Mouse (Mus musculus) midbrain, embryonic 13.5 days (tissue): ENCODE data around the gene Spats2. TPM values are rescaled to one million over a fixed set of nuclear protein-coding genes. Genes with fewer than 3 reads are reported as not detected.

Experiments used
- ATAC-seq: fragments of 200-750 bp; cut with Nextera tagmentation; 2 replicates; pipeline ENCODE4 v1.8.0; 2017; ENCODE audit warnings: mild to moderate bottlenecking, moderate TSS enrichment, moderate library complexity
- H3K27ac ChIP-seq: fragments of 300-500 bp; sonication (generic); 2 replicates; pipeline ENCODE4 v1.5.1; 2015; ENCODE audit warnings: inconsistent platforms, mild to moderate bottlenecking, moderate library complexity
- H3K27me3 ChIP-seq: fragments of 300-500 bp; sonication (generic); 2 replicates; pipeline ENCODE4 v1.6.1; 2015; ENCODE audit warnings: mild to moderate bottlenecking, inconsistent platforms
- H3K36me3 ChIP-seq: fragments of 300-500 bp; sonication (generic); 2 replicates; pipeline ENCODE4 v1.6.1; 2015; ENCODE audit warnings: mild to moderate bottlenecking, inconsistent platforms
- H3K4me1 ChIP-seq: fragments of 300-500 bp; sonication (generic); replicated peaks from 2 replicates; pipeline ENCODE4 v1.6.1; 2015; ENCODE audit warnings: inconsistent platforms
- H3K4me2 ChIP-seq: fragments of 300-500 bp; sonication (generic); replicated peaks from 2 replicates; pipeline ENCODE4 v1.6.1; 2015; ENCODE audit warnings: moderate library complexity, mild to moderate bottlenecking, inconsistent platforms
- H3K4me3 ChIP-seq: fragments of 300-500 bp; sonication (generic); replicated peaks from 2 replicates; pipeline ENCODE4 v1.5.1; 2015; ENCODE audit warnings: mild to moderate bottlenecking, inconsistent platforms
- H3K9ac ChIP-seq: fragments of 300-500 bp; sonication (generic); replicated peaks from 2 replicates; pipeline ENCODE4 v1.6.1; 2015; ENCODE audit warnings: mild to moderate bottlenecking, inconsistent platforms
- H3K9me3 ChIP-seq: fragments of 300-500 bp; sonication (generic); 2 replicates; pipeline ENCODE4 v1.6.1; 2016; ENCODE audit warnings: mild to moderate bottlenecking, inconsistent platforms
- WGBS: fragments of 180-500 bp; shearing (Covaris S2); methylation state at CpG from one replicate; pipeline ENCODE4 v1.1.7; 2015; 5-methylcytosine and 5-hydroxymethylcytosine counted together
- polyA plus RNA-seq: library from polyadenylated mRNA; unstranded; fragments of >200 nt; fragmentation: Nextera tagmentation; extraction: Ambion mirVana; gene quantifications from 2 replicates; pipeline ENCODE4 v1.2.1, GENCODE M21; 2015

The Spats2 gene
- polyA plus RNA-seq, 1 experiment from 2014 or later, result 45.7 TPM

DNA sequence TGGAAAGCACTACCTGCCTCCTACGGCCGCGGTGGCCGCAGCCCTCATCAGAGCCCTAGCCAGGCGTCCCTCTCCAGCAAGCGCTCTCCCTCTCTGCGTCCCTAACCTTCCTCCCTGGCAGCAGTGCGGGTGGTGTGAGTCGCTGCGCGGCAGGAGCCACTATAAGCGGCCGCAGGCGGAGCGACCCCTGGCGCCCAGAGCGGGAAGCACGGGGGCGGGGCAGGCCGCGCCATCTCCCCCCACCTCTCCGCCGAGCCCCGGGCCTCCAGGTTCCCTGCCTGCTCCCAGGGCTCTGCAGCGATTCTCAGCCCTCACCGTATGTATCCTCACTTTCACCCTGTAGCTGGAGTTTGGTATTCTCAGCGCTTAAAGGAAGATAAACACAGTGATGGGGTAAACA, 37.4 kb upstream of the Spats2 start:
- Histone ChIP-seq H3K4me3 (peak overlapping the region; percentile 36), H3K27me3 (peaks cover 83% of the 10 kb centered on the region), H3K4me2 (peak overlapping the region; percentile 47), H3K4me1 (peaks cover 51% of the 10 kb centered on the region), H3K9me3 (no peaks in the 10 kb centered on the region), H3K27ac (peak overlapping the region; percentile 39), H3K36me3 (no peaks in the 10 kb centered on the region), H3K9ac (peak overlapping the region; percentile 57)
- ATAC-seq, result peak; percentile 63; the same call in 1 of the 2 replicates
- WGBS, result 0% methylated on average over 27 of the region's 27 CpGs

DNA sequence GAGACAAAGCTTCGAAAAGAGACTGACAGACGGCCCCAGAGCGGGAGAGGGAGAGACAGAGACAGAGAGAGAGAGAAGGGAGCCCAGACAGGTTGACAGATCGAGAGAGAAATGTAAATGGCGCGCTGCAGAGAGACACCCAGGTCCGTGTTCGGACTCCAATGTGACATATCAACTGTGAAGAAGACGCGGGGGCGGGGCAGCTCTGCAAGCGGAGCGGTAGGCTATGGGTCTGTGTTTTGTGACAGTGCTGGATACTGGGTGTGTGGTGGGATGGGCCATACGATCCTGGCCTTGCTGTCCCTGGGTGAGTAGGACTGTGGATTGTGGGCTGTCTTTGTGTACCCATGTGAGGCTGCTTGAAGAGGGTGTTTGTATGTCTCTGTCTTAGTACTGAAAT, 36.6 kb upstream of the Spats2 start:
- no peaks in the 10 kb centered on the region for H3K36me3 ChIP-seq
- peak overlapping the region; percentile 76 for H3K27ac ChIP-seq
- H3K9me3 ChIP-seq, result no peaks in the 10 kb centered on the region
- H3K9ac ChIP-seq, result peak overlapping the region; percentile 33
- peaks cover 80% of the 10 kb centered on the region for H3K27me3 ChIP-seq
- WGBS, result 8% methylated on average over 14 of the region's 14 CpGs
- no peak overlapping the region for H3K4me3 ChIP-seq
- H3K4me1 ChIP-seq, result peaks cover 57% of the 10 kb centered on the region
- ATAC-seq, result no peak
- H3K4me2 ChIP-seq, result peak overlapping the region; percentile 47

GRCm38 (mm10) chr15:99092870-99093269, 32.8 kb upstream of the Spats2 start, which contains the start of gene Dnajc22:
Gene Dnajc22, plus strand, starts transcription at chr15:99093170.
- H3K27ac ChIP-seq, result peak within 1 kb of the TSS; percentile 77

GRCm38 (mm10) chr15:99093291-99094258, 32.1 kb upstream of the Spats2 start:
- H3K27ac ChIP-seq, result peak overlapping the region; percentile 77
- peak; percentile 57 for ATAC-seq
- peaks cover 75% of the 10 kb centered on the region for H3K27me3 ChIP-seq
- peak overlapping the region; percentile 62 for H3K4me2 ChIP-seq
- WGBS, result under 1% methylated on average over 56 of the region's 56 CpGs
- no peaks in the 10 kb centered on the region for H3K9me3 ChIP-seq
- H3K9ac ChIP-seq, result peak overlapping the region; percentile 53
- peaks cover 78% of the 10 kb centered on the region for H3K4me1 ChIP-seq
- H3K36me3 ChIP-seq, result no peaks in the 10 kb centered on the region
- H3K4me3 ChIP-seq, result peak overlapping the region; percentile 35

More at GRCm38 (mm10) chr15:99092870-99093269, 32.8 kb upstream of the Spats2 start, which contains the start of gene Dnajc22:
- WGBS, result 17% methylated on average over 8 of the region's 8 CpGs
- H3K4me3 ChIP-seq, result peak within 1 kb of the TSS; percentile 35
- peaks cover 78% of the 10 kb centered on the region for H3K4me1 ChIP-seq
- no peaks in the 10 kb centered on the region for H3K9me3 ChIP-seq
- H3K4me2 ChIP-seq, result peak within 1 kb of the TSS; percentile 62
- no peak for ATAC-seq
- no peaks in the 10 kb centered on the region for H3K36me3 ChIP-seq
- H3K9ac ChIP-seq, result peak within 1 kb of the TSS; percentile 53
- H3K27me3 ChIP-seq, result peaks cover 75% of the 10 kb centered on the region

GRCm38 (mm10) chr15:99094631-99095270, 31.0 kb upstream of the Spats2 start:
- Histone ChIP-seq H3K4me3 (no peak overlapping the region; the same call in 1 of the 2 replicates), H3K27me3 (peaks cover 75% of the 10 kb centered on the region)

DNA sequence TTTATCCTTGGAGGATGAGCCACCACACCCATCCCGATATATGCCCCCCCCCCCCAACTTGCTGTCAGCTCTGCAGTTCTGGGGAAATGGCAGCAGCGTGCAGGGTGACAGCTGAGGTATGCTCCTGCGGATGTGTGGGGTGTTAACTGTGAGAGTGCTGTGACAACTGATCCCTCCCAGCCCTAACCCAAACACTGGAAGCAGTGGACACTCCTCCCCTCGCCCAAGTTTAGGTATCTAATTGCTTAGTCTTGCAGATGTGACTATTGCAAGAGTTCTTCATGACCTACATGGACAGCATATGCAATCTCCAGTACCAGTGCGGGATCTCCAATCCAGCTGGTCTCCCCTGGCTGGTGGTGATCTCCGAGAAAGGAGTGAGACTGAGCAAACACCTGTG, 30.4 kb upstream of the Spats2 start:
- Histone ChIP-seq H3K9me3 (no peaks in the 10 kb centered on the region), H3K4me3 (no peak overlapping the region; the same call in 1 of the 2 replicates), H3K4me1 (peaks cover 69% of the 10 kb centered on the region), H3K4me2 (peak overlapping the region; percentile 29; the same call in 1 of the 2 replicates), H3K27me3 (peaks cover 75% of the 10 kb centered on the region), H3K36me3 (no peaks in the 10 kb centered on the region), H3K9ac (no peak overlapping the region), H3K27ac (0 out of 2 replicates have a peak overlapping the region, but pooled peaks have one; percentile 14)
- 5% methylated on average over 6 of the region's 6 CpGs for WGBS
- ATAC-seq, result no peak

More at GRCm38 (mm10) chr15:99094631-99095270, 31.0 kb upstream of the Spats2 start:
- 0 out of 2 replicates have a peak overlapping the region, but pooled peaks have one; percentile 14 for H3K27ac ChIP-seq
- H3K36me3 ChIP-seq, result no peaks in the 10 kb centered on the region
- ATAC-seq, result no peak
- no peaks in the 10 kb centered on the region for H3K9me3 ChIP-seq
- under 1% methylated on average over 27 of the region's 27 CpGs for WGBS
- peak overlapping the region; percentile 29; the same call in 1 of the 2 replicates for H3K4me2 ChIP-seq
- peaks cover 75% of the 10 kb centered on the region for H3K4me1 ChIP-seq
- 0 out of 2 replicates have a peak overlapping the region, but pooled peaks have one; percentile 30 for H3K9ac ChIP-seq

GRCm38 (mm10) chr15:99096061-99096793, 29.5 kb upstream of the Spats2 start:
- WGBS, result 2% methylated on average over 24 of the region's 24 CpGs
- Histone ChIP-seq H3K27me3 (peaks cover 82% of the 10 kb centered on the region), H3K27ac (peak overlapping the region; percentile 30; the same call in 1 of the 2 replicates), H3K36me3 (no peaks in the 10 kb centered on the region), H3K4me1 (peaks cover 60% of the 10 kb centered on the region), H3K4me3 (peak overlapping the region; percentile 42), H3K9ac (peak overlapping the region; percentile 52), H3K4me2 (peak overlapping the region; percentile 70), H3K9me3 (no peaks in the 10 kb centered on the region)
- no peak for ATAC-seq

DNA sequence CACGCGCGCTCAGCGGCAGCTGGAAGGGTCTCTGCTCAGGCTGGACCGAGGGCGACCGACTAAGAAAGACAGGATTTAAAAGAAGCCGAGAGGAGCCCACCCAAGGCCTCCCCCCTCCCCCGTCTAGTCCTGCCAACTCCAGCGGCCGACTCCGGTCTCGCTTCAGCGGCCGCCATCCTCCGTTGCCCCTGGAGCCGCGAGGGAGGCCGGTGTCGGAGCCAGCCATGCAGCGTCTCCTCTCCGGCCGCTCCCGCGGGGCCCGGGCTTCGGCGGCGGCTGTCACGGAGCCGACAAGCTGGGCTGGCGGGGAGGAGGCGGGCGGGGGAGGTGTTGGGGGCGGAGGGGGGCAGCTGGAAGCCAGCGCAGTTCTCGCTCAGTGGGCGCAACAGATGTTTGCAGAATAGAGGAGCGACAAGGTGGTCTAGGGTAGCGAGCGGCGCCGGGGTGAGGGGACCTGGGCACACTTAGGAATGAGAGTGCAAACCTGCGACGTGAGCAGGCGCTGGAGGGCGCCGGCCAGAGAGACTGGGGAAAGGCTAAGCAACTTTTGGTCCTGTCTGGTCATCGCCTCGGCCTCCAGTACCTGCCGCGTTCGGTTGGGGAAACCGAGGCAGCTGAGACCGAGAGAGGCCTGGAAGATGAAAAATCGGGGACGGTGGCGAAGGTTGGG, 28.8 kb upstream of the Spats2 start:
- under 1% methylated on average over 55 of the region's 58 CpGs for WGBS
- Histone ChIP-seq H3K27ac (peak overlapping the region; percentile 30), H3K4me3 (peak overlapping the region; percentile 42), H3K9ac (peak overlapping the region; percentile 52), H3K9me3 (no peaks in the 10 kb centered on the region), H3K4me2 (peak overlapping the region; percentile 70), H3K36me3 (no peaks in the 10 kb centered on the region), H3K27me3 (peaks cover 77% of the 10 kb centered on the region), H3K4me1 (peaks cover 57% of the 10 kb centered on the region)
- peak; percentile 19; the same call in 1 of the 2 replicates for ATAC-seq

GRCm38 (mm10) chr15:99097840-99098492, 27.8 kb upstream of the Spats2 start:
- H3K9ac ChIP-seq, result peak overlapping the region; percentile 52
- H3K36me3 ChIP-seq, result no peaks in the 10 kb centered on the region
- peaks cover 55% of the 10 kb centered on the region for H3K4me1 ChIP-seq
- H3K4me2 ChIP-seq, result peak overlapping the region; percentile 70
- 1% methylated on average over 39 of the region's 39 CpGs for WGBS
- no peaks in the 10 kb centered on the region for H3K9me3 ChIP-seq
- peak overlapping the region; percentile 42 for H3K4me3 ChIP-seq
- no peak overlapping the region for H3K27ac ChIP-seq
- H3K27me3 ChIP-seq, result peaks cover 68% of the 10 kb centered on the region
- ATAC-seq, result no peak

- peak overlapping the region; percentile 70 for H3K4me2 ChIP-seq
- H3K4me1 ChIP-seq, result peaks cover 50% of the 10 kb centered on the region
- no peaks in the 10 kb centered on the region for H3K9me3 ChIP-seq
- no peak overlapping the region for H3K9ac ChIP-seq
- WGBS, result 2% methylated on average over 9 of the region's 9 CpGs
- H3K4me3 ChIP-seq, result peak overlapping the region; percentile 42
- peaks cover 64% of the 10 kb centered on the region for H3K27me3 ChIP-seq
- H3K36me3 ChIP-seq, result no peaks in the 10 kb centered on the region
- H3K27ac ChIP-seq, result no peak overlapping the region
- ATAC-seq, result no peak
Observed at GRCm38 (mm10) chr15:99098493-99098861, 27.2 kb upstream of the Spats2 start.
